Mouse (Mus musculus): ENCODE measurements around the gene Ksr2. TPM values are rescaled to one million over a fixed set of nuclear protein-coding genes. Genes with fewer than 3 reads are reported as not detected.

Gene Ksr2
- polyA plus RNA-seq, 1 experiment from 2014 or later = 11.3 TPM

DNA sequence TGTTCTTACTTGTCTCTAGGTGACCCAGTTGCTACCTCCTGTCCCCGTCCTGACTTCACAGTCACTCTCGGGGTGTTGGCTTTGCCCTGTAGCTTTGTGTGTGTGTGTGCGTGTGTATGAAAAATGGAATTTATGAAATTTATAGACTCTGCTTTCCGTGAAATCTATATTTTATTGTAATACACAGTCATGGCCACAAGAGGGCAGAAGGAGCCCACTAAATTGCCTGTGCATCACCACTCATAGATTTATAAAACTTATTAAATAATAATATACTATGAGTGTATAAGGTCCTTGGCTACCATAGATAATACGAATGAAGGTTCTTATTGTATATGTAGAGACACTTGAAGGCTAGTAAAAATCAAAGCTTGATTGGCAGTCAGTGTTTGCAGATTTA, 90.6 kb downstream of the Ksr2 start:
- no peaks in the 10 kb centered on the region for H3K27me3 ChIP-seq (ENCODE audit: control insufficient read depth, insufficient read depth, low read length)
- no peaks in the 10 kb centered on the region for H3K36me3 ChIP-seq (ENCODE audit: control insufficient read depth, insufficient read depth, low read length)
- no peak overlapping the region for H3K4me2 ChIP-seq (ENCODE audit: low read depth, low read length)
- no peak for ATAC-seq (ENCODE audit: low read depth)
- no peaks in the 10 kb centered on the region for H3K9me3 ChIP-seq (ENCODE audit: control insufficient read depth, low read length)
- 89% methylated on average over 5 of the region's 5 CpGs for WGBS
- no peak overlapping the region for H3K27ac ChIP-seq (ENCODE audit: low read depth, low read length)
- H3K4me3 ChIP-seq (ENCODE audit: low read depth, low read length) = no peak overlapping the region
- no peak overlapping the region for H3K9ac ChIP-seq (replicated peaks; ENCODE audit: low read depth, low read length)
- H3K4me1 ChIP-seq (ENCODE audit: control insufficient read depth, insufficient read depth, low read length) = no peaks in the 10 kb centered on the region

DNA sequence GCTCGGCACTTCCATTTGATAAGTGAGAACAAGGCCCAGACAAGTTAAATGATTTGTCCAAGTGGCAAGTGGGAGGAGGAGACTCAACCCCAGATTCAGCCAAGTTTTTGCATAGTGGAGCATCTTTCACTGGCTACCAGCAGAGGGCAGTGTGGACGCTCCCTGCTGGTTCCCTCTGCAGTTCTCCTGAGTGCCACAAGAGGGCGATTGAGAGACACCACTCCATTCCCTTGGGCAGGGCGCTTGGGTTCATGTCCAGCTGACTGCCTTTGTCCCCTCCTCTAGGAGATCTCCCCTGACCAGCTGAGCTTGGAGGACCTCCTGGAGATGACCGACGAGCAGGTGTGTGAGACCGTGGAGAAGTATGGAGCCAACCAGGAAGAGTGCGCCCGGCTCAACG, 91.4 kb downstream of the Ksr2 start:
- 71% methylated on average over 10 of the region's 10 CpGs for WGBS
- Histone ChIP-seq H3K27me3 (ENCODE audit: control insufficient read depth, insufficient read depth, low read length) (no peaks in the 10 kb centered on the region), H3K4me2 (ENCODE audit: low read depth, low read length) (no peak overlapping the region), H3K4me3 (ENCODE audit: low read depth, low read length) (no peak overlapping the region), H3K9me3 (ENCODE audit: control insufficient read depth, low read length) (no peaks in the 10 kb centered on the region), H3K27ac (ENCODE audit: low read depth, low read length) (no peak overlapping the region), H3K4me1 (ENCODE audit: control insufficient read depth, insufficient read depth, low read length) (no peaks in the 10 kb centered on the region), H3K36me3 (ENCODE audit: control insufficient read depth, insufficient read depth, low read length) (no peaks in the 10 kb centered on the region), H3K9ac (replicated peaks; ENCODE audit: low read depth, low read length) (no peak overlapping the region)
- ATAC-seq (ENCODE audit: low read depth) = no peak

DNA sequence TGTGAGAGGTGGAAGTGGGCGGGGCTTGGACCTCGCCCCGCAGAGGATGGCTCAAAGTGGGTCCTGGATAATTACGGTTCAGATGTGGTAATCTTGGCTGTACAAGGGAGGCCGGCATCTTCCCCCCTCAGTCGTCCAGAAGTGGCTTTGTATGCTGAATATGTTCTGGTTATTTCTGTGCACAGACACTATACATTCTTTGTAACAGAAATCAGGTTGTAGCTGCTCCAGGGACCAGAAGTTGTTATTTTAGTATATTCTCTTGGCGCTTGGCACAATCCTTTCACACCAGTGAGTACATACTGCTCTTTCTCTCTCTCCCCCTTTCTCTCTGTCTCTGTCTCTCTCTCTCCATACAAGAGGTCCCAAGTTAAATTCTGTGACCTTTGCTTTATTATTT, 92.0 kb downstream of the Ksr2 start:
- H3K9ac ChIP-seq (replicated peaks; ENCODE audit: low read depth, low read length) = no peak overlapping the region
- H3K4me1 ChIP-seq (ENCODE audit: control insufficient read depth, insufficient read depth, low read length) = no peaks in the 10 kb centered on the region
- WGBS = 76% methylated on average over 7 of the region's 7 CpGs
- ATAC-seq (ENCODE audit: low read depth) = no peak
- no peaks in the 10 kb centered on the region for H3K36me3 ChIP-seq (ENCODE audit: control insufficient read depth, insufficient read depth, low read length)
- H3K27me3 ChIP-seq (ENCODE audit: control insufficient read depth, insufficient read depth, low read length) = no peaks in the 10 kb centered on the region
- H3K9me3 ChIP-seq (ENCODE audit: control insufficient read depth, low read length) = no peaks in the 10 kb centered on the region
- no peak overlapping the region for H3K4me2 ChIP-seq (ENCODE audit: low read depth, low read length)
- H3K27ac ChIP-seq (ENCODE audit: low read depth, low read length) = no peak overlapping the region
- H3K4me3 ChIP-seq (ENCODE audit: low read depth, low read length) = no peak overlapping the region

DNA sequence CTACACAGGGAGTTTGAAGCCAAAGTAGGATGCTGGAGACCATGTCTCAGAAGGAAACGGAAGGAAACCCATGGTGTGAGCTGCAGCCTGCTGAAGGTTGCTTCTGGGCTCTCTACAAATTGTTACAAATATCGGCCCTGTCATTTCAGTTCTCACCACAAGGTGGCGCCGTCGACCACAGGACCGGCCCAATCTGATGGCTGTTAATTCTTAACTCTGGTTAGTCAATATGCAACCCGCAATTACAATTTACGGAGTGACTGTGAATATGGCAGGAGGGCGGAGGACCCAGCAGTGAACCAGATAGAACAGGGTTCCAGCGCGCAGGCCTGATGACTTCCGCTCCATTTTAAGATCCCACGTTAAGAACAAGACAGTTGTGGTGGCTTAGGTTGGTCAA, 92.6 kb downstream of the Ksr2 start:
- H3K27me3 ChIP-seq (ENCODE audit: control insufficient read depth, insufficient read depth, low read length) = no peaks in the 10 kb centered on the region
- H3K36me3 ChIP-seq (ENCODE audit: control insufficient read depth, insufficient read depth, low read length) = no peaks in the 10 kb centered on the region
- H3K4me2 ChIP-seq (ENCODE audit: low read depth, low read length) = no peak overlapping the region
- 34% methylated on average over 13 of the region's 13 CpGs for WGBS
- H3K4me1 ChIP-seq (ENCODE audit: control insufficient read depth, insufficient read depth, low read length) = no peaks in the 10 kb centered on the region
- no peak overlapping the region for H3K4me3 ChIP-seq (ENCODE audit: low read depth, low read length)
- H3K9me3 ChIP-seq (ENCODE audit: control insufficient read depth, low read length) = no peaks in the 10 kb centered on the region
- no peak overlapping the region for H3K9ac ChIP-seq (replicated peaks; ENCODE audit: low read depth, low read length)
- H3K27ac ChIP-seq (ENCODE audit: low read depth, low read length) = no peak overlapping the region
- no peak for ATAC-seq (ENCODE audit: low read depth)

- H3K27me3 ChIP-seq (ENCODE audit: control insufficient read depth, insufficient read depth, low read length) = no peaks in the 10 kb centered on the region
- no peak for ATAC-seq (ENCODE audit: low read depth)
- H3K4me1 ChIP-seq (ENCODE audit: control insufficient read depth, insufficient read depth, low read length) = no peaks in the 10 kb centered on the region
- no peaks in the 10 kb centered on the region for H3K36me3 ChIP-seq (ENCODE audit: control insufficient read depth, insufficient read depth, low read length)
- no peak overlapping the region for H3K4me2 ChIP-seq (ENCODE audit: low read depth, low read length)
- H3K9ac ChIP-seq (replicated peaks; ENCODE audit: low read depth, low read length) = no peak overlapping the region
- H3K27ac ChIP-seq (ENCODE audit: low read depth, low read length) = no peak overlapping the region
- no peaks in the 10 kb centered on the region for H3K9me3 ChIP-seq (ENCODE audit: control insufficient read depth, low read length)
- no peak overlapping the region for H3K4me3 ChIP-seq (ENCODE audit: low read depth, low read length)
- 51% methylated on average over 19 of the region's 22 CpGs for WGBS
Observed at GRCm38 (mm10) chr5:117509511-117510375, 95.9 kb downstream of the Ksr2 start.

- no peak overlapping the region for H3K9ac ChIP-seq (replicated peaks; ENCODE audit: low read depth, low read length)
- no peak overlapping the region for H3K4me3 ChIP-seq (ENCODE audit: low read depth, low read length)
- no peak for ATAC-seq (ENCODE audit: low read depth)
- no peak overlapping the region for H3K4me2 ChIP-seq (ENCODE audit: low read depth, low read length)
- H3K4me1 ChIP-seq (ENCODE audit: control insufficient read depth, insufficient read depth, low read length) = no peaks in the 10 kb centered on the region
- H3K27ac ChIP-seq (ENCODE audit: low read depth, low read length) = no peak overlapping the region
- H3K36me3 ChIP-seq (ENCODE audit: control insufficient read depth, insufficient read depth, low read length) = no peaks in the 10 kb centered on the region
- no peaks in the 10 kb centered on the region for H3K27me3 ChIP-seq (ENCODE audit: control insufficient read depth, insufficient read depth, low read length)
- H3K9me3 ChIP-seq (ENCODE audit: control insufficient read depth, low read length) = no peaks in the 10 kb centered on the region
- 81% methylated on average over 10 of the region's 10 CpGs for WGBS
Observed at GRCm38 (mm10) chr5:117510864-117511263, 97.1 kb downstream of the Ksr2 start.

DNA sequence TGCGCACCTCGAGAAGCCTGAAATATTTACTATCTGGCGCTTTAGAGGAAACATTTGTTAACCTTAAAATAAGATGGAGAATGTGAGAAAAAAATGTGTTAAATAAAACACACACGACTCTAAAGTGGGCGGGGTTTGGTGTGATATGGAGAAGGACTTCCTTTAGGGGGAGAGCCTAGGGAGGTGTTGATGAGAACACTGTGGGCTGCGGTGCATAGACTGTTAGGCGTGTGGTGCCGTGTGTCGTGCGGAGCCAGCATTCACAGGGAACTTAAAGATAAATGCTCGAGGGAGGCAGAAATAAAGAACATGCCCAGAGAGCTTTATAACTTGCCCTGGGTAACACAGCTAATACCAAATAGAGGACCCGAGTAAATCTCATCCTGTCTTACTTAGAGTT, 101.6 kb downstream of the Ksr2 start:
- Histone ChIP-seq H3K4me3 (ENCODE audit: low read depth, low read length) (no peak overlapping the region), H3K9me3 (ENCODE audit: control insufficient read depth, low read length) (no peaks in the 10 kb centered on the region), H3K27ac (ENCODE audit: low read depth, low read length) (no peak overlapping the region), H3K4me1 (ENCODE audit: control insufficient read depth, insufficient read depth, low read length) (peaks cover 3% of the 10 kb centered on the region; the same call in 1 of the 2 replicates), H3K27me3 (ENCODE audit: control insufficient read depth, insufficient read depth, low read length) (no peaks in the 10 kb centered on the region), H3K36me3 (ENCODE audit: control insufficient read depth, insufficient read depth, low read length) (no peaks in the 10 kb centered on the region), H3K4me2 (ENCODE audit: low read depth, low read length) (no peak overlapping the region), H3K9ac (replicated peaks; ENCODE audit: low read depth, low read length) (no peak overlapping the region)
- ATAC-seq (ENCODE audit: low read depth) = no peak
- WGBS = 91% methylated on average over 12 of the region's 12 CpGs

GRCm38 (mm10) chr5:117515861-117516260, 102.1 kb downstream of the Ksr2 start:
- H3K9ac ChIP-seq (replicated peaks; ENCODE audit: low read depth, low read length) = no peak overlapping the region

GRCm38 (mm10) chr5:117516597-117516996, 102.8 kb downstream of the Ksr2 start:
- no peak for ATAC-seq (ENCODE audit: low read depth)
- H3K4me3 ChIP-seq (ENCODE audit: low read depth, low read length) = no peak overlapping the region
- H3K27me3 ChIP-seq (ENCODE audit: control insufficient read depth, insufficient read depth, low read length) = no peaks in the 10 kb centered on the region
- no peak overlapping the region for H3K9ac ChIP-seq (replicated peaks; ENCODE audit: low read depth, low read length)
- no peak overlapping the region for H3K4me2 ChIP-seq (ENCODE audit: low read depth, low read length)
- H3K4me1 ChIP-seq (ENCODE audit: control insufficient read depth, insufficient read depth, low read length) = peaks cover 3% of the 10 kb centered on the region; the same call in 1 of the 2 replicates
- H3K36me3 ChIP-seq (ENCODE audit: control insufficient read depth, insufficient read depth, low read length) = no peaks in the 10 kb centered on the region
- H3K9me3 ChIP-seq (ENCODE audit: control insufficient read depth, low read length) = no peaks in the 10 kb centered on the region
- WGBS = 3% methylated on average over 8 of the region's 8 CpGs
- H3K27ac ChIP-seq (ENCODE audit: low read depth, low read length) = no peak overlapping the region

More at GRCm38 (mm10) chr5:117515861-117516260, 102.1 kb downstream of the Ksr2 start:
- WGBS = 81% methylated on average over 7 of the region's 7 CpGs
- Histone ChIP-seq H3K4me1 (ENCODE audit: control insufficient read depth, insufficient read depth, low read length) (peaks cover 3% of the 10 kb centered on the region; the same call in 1 of the 2 replicates), H3K27me3 (ENCODE audit: control insufficient read depth, insufficient read depth, low read length) (no peaks in the 10 kb centered on the region), H3K27ac (ENCODE audit: low read depth, low read length) (no peak overlapping the region), H3K4me2 (ENCODE audit: low read depth, low read length) (no peak overlapping the region), H3K36me3 (ENCODE audit: control insufficient read depth, insufficient read depth, low read length) (no peaks in the 10 kb centered on the region), H3K4me3 (ENCODE audit: low read depth, low read length) (no peak overlapping the region), H3K9me3 (ENCODE audit: control insufficient read depth, low read length) (no peaks in the 10 kb centered on the region)
- no peak for ATAC-seq (ENCODE audit: low read depth)
